Mouse (Mus musculus) lung, postnatal 0 days (tissue): ENCODE measurements around the gene Gm9573.

Experiments
- CTCF ChIP-seq: IDR thresholded peaks from 2 replicates; pipeline ENCODE4 v1.5.1; 2016; ENCODE audit warnings: antibody characterized with exemption, mild to moderate bottlenecking
- EP300 ChIP-seq: IDR thresholded peaks from 2 replicates; pipeline ENCODE4 v1.6.1; 2016; ENCODE audit warnings: antibody characterized with exemption, mild to moderate bottlenecking, control low read depth

GRCm38 (mm10) chr17:35591731-35592130, 34.7 kb downstream of the Gm9573 start:
- TF ChIP-seq CTCF (no peak), EP300 (no peak)
